Mouse (Mus musculus): ENCODE results near the gene Pfkp. TPM values are rescaled to one million over a fixed set of nuclear protein-coding genes. Genes with fewer than 3 reads are reported as not detected.

Pfkp gene
- 3.5 and 4.2 TPM in 2 replicates for polyA plus RNA-seq (2012; rRNA removed)

GRCm38 (mm10) chr13:6648669-6649233, at the start of gene Pfkp:
TSS of gene Pfkp (minus strand) at chr13:6648777.

Other genes with a start within 250 kb of the Pfkp start
- 33.6 and 36.1 TPM in 2 replicates for gene Pitrm1, start 100.6 kb downstream of the Pfkp start, polyA plus RNA-seq (2012; rRNA removed)